Mouse (Mus musculus) urinary bladder, adult 2 months (tissue): ENCODE measurements around the gene Tbxa2r. TPM values are rescaled to one million over a fixed set of nuclear protein-coding genes. Genes with fewer than 3 reads are reported as not detected.

Source experiments
- DNase-seq: peaks from one replicate; pipeline ENCODE4 v3.0.0; 2022; ENCODE audit warnings: low spot score
- polyA plus RNA-seq: library from polyadenylated mRNA; depleted of rRNA; stranded (reverse); fragments of >200 nt; gene quantifications from 2 replicates; pipeline ENCODE4 v1.2.3, GENCODE M21; 2012; rRNA removed

The Tbxa2r gene
- polyA plus RNA-seq, 1 experiment, result 9.3 TPM

DNA sequence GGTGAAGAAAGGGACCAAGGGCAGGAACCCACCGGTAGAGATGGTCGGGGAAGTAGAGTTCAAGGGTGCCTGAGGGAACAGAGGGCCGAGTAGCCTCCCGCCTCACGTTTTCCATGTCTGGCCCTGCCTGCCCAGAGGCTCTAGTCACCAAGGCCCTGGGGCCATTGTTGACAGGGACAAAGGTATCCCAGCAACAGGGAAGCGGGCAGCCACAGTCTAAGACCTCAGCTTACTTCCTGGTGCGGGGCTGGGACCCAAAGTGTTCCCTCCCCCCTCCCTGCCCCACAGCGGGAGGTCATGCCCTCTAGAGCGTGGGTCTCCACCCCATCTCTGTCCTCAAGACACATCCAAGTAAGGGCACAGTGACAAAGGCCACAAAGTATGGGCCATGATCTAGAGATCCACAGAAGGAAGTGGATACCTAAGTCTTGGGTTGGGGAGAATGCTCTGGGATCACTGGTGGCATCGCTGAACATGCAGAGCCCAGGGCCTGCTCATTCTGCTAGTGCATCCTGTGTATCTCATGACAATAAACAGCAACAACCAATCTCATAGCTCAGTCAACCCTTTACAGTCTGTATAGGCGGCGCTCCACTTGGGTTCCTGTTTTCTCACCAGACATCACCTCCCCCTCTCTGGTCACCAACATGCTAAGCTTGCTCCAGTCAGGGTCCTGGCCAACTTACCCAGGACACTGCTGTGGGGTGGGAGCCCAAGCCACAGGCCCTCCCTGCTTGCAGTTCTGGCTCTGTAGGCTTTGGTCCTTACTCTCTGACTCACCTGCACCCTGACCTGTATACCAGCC lies 37.3 kb downstream of the Tbxa2r start, which contains the start of gene 4930404N11Rik:
4930404N11Rik (minus strand) TSS at position 145 of the 805 bp plus-strand sequence.
- no peak for DNase-seq

DNA sequence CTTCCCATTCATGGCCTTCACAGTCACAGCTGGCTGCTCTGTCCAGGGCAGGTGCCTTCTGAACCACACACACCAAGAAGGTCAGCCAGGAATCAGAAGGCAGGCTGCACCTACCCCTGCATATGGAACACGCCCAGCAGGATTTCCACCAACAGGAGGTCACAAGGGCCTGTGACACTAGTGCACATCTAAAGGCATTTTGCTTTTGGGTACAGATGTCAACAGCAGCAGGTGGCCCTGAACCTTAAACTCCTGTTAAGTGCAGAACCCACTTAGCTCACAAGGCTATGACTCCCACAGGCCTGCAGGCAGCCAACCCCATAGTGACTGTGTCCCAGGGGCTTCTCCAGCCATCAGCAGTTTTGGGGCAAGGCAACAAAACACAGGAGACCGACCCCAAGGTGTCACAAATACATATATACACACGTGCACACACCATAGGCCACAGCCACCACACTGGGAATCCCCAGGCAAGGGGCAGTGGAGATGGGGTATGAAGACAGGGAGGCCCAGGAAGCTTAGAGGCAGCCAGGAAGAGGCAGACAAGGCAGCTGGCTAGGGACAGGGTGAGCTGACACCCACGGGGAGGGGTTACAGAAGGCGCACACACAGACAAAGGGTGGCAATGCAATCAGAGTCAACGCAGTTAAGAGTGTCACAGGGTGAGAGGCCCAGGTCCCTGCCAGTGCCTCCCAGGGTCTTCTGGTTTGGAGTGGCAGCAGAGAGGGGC lies 38.1 kb downstream of the Tbxa2r start:
- DNase-seq, result no peak

DNA sequence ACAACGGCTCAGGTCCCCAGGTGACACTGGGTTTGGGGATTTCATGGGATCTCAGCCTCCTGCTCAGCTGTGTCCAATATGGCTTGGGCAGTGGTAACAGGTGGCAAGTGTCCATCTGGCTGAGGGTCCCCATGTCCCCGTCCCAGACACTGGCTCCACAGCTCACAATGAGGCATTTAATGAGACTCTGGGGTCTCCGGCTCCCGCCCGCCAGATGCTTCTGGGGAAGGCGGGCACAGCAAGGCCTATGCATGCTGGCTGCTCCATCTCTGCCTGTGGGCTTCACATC lies 38.6 kb downstream of the Tbxa2r start:
- no peak for DNase-seq

DNA sequence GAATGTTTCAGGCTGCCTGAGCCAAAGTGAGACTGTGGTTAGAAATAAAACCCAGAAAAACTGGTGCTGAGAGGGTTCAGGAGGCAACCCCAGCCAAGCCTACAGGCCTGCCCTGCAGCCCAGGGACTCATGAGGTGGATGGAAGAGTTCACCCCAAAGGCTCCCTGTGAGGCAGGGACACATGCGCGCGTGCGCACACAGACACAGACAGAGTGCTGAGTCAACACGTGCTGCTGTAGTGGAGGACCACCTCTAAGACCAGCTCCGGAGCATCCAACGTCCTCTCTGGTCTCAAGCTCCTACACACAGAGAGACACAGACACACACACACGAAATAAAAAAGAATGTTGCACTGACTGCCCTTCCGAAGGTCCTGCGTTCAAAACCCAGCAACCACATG lies 46.8 kb downstream of the Tbxa2r start:
- no peak for DNase-seq

DNA sequence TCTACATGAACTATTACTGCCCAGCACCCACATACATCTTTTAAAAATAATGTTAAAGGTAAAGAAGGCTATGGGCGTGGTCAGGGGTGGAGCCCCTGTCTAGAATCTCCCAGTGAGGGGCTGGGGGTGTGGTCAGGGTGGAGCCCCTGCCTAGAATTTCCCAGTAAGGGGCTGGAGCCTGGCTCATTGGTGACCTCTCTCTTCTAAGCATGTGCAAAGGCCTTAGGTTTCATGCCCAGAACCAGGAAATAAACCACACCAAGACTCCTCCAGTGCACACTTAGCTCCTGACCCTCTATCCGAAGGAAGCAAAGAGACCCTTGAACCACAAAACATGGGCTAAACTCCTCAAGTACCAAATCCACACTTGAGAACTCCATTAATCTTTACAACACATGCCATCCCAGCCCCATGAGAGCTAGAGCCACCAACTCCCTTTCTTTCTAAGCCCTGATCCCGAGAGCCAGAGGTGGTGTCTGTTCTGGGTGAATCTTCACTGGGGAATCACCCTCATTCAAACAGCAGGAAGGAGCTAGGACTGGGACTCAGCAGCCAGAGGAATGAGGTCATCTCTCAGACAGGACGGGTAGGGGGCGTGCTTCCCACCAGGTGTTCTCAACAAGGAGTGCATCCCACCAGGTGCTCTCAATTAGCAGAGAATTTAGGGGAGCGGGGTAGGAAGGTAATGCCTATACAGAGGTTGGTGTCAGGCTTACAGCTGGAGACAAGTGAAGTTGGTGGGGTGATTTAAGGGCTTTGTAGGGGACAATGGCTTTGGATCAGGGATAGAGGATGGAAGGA lies 48.2 kb downstream of the Tbxa2r start:
- DNase-seq, result no peak

DNA sequence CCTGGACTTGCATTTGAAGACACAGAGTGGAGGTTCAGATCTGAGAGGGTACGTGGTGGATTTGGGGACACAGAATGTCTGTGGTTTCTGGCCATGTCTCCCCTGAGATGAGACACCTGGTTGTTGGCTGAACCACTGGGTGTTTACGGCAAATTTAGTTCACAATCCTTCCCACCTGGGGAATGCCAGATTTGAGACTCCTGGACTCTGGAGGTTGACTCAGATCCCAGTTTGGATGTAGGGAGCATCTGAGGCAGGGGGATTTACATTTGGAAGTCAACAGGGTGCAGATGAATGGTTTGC lies 48.8 kb downstream of the Tbxa2r start:
- DNase-seq, result no peak

DNA sequence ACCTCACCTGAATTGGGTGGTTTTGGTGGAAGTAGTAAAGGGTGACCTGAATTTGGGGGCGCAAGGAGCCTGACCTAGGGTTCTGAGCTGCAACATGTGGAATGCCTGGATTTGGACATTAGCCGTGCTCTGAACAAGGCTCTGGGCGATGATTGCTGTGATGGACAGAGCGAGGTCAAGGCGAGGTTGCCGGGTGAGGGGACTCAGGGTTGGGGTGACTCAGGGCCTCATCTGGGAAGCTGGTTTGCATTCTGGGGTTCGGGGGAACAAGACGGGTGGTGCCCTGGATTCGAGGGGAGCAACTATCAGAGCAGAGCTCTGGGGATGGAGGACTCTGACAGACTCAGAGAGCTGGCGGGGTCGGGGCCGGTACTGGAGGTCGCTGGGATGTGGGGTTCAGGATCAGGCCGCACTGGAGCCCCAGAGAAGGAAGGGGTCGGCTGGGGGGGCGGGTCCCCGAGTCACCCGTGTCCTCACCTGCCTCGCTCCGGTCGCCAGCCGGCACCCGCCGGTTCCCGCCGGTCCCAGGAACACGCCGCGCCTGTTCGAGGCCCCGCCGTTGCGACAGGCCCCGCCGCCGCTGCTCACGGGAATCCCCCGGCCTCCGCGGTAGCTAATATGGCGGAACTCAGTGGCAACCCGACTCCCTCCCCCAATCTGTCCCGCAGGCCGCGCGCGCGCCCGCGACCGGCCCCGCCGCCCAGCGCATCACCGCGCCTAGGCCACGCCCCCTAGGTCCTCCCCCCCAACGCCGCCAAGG lies 49.4 kb downstream of the Tbxa2r start, which contains the start of gene Fzr1:
Fzr1 (minus strand) TSS at position 724 of the 760 bp plus-strand sequence.
- DNase-seq, result no peak

DNA sequence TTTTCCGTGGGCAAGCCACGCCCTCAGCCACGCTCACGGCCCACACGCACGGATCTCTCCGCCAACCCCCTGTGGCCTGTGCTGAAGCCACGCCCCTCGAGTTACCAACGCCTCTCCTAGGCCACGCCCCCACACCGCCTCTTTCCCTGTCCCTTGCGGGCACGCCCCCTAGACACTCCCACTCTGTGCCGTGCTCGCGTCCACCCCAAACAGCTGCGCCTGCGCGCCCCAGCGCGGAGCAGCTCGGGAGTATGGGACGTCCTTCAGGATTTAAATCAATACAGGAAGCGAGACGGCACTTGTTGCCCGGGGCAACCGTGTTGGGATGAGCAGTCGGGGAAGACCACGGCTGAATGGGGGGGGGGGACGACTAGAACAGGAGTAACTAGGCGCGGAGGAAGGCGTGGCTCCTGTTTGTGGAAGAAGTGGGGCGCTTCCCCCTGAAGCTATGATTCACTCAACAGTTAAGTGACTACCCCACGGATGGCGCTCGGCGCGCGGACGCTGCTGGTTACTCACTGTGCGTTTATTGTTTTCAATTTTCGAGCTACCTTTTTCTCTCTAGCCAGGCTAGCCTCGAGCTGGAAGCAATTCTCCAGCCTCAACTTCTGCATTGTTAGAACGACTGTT lies 50.1 kb downstream of the Tbxa2r start:
- DNase-seq, result peak; percentile 98

DNA sequence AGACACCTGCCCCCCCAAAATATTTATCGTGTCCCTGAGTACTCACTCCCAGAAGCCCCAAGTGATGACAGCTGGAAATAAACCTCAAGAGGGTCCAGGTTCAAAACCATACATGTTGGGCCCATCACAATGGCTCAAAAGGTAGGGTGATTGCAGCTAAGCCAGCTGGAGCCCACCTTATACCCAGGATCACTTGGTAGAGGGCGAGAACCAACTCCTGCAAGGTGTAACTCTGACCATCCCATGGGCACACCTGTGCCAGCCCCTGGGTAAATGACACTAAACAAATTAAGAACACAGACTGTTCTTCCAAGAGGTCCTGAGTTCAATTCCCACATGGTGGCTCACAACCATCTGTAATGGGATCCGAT lies 50.6 kb downstream of the Tbxa2r start:
- DNase-seq, result no peak

DNA sequence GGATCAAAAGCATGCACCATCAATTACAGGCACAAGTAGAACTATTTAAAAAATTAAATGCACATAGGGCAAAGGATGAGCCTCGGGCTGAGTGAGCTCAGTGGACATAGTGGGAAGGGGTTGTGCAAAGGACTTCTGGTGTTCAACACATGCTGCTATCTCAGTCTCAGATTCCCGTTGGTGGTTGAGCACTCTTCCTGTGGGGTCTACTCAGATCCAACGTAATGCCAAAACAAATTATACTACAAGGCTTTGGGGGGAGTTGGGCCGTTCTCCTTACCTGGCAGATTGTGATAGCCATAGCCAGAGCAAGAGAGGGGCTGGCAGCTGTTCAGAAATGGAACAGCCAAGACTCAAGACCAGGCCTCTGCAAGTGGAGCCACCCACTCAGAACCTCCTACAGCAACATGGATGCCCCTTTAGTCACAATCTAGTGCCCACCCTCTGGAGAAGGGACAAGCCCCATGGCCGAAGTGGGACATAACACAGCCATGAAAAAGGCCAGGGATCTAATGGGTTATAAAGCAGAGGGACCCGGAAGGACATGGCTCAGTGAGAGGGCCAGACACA lies 51.4 kb downstream of the Tbxa2r start:
- no peak for DNase-seq

DNA sequence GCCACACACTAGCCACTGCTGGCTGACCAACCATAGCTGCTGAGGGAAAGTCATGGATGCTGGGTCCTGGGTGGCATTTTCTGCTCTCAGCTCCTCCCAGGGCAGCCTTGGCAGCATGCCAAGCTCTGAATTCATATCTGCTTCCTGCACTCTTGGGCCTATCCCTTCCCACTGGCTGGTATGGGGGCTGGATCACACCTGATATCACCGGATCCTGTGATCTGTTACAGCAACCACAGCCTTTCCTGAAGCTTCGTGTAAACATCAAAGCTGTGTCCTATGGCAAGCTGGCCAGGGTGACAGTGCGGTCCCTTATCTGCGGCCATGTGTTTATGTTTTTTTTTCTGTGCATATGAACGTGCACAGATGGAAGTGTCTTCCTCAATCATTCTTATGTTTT lies 53.5 kb downstream of the Tbxa2r start:
- DNase-seq, result no peak

DNA sequence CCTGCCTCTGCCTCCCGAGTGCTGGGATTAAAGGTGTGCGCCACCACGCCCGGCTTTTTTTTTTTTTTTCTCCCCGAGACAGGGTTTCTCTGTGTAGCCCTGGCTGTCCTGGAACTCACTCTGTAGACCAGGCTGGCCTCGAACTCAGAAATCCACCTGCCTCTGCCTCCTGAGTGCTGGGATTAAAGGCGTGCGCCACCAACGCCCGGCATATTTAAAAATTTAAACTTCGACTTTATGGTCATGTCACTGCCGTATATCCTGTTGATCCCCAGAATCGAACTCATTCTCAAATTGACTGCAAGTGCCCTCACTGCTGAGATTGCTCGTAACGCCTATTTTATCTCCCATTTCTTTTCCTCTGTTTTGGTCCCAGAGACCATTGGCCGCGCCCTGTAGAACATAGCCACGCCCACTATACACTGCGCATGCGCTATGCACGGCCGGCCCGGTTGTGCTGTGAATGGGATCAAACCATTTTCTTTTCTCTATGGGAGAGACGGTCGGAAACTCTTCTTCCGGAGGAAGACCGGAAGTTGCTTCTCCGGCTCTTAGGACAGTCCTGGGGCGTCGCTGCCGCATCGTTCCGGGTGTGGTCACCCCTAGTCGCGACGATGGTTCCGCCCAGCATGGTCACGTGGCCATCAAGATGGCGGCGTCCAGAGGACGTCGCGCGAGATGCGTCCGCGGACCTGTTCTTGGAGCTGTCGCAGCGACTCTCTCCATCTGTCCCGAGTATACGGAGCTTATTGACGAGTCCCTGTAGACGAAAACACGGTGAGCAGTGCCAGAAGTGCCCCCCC lies 55.5 kb downstream of the Tbxa2r start, which contains the start of the genes Dohh and Gm48551:
Dohh (plus strand) TSS at position 627 of the 803 bp plus-strand sequence.
Gm48551 (plus strand) TSS at position 665 of the 803 bp plus-strand sequence.
- DNase-seq, result peak; percentile 96

DNA sequence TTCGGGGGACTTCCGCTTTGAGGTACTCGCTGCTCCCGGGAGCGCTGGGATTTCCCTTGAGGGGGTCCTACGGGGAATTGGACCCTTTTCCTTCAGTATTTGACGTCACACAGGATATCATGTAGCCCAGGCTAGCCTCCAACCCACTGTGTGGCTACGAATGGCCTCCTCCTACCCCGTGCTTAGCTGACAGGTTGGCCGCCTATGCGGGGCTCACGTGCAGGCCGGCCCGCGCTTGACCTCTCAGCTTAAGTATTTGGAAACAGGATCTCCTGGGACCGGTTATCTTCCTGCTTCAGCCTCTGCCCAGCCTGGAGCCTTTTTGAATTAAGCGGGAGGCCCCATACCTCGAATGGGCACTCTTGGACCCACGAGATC lies 56.1 kb downstream of the Tbxa2r start:
- DNase-seq, result no peak

Other genes starting within 250 kb of the Tbxa2r start
- gene Creb3l3, start 229.9 kb upstream of the Tbxa2r start, polyA plus RNA-seq, result 1.1 and 1.2 TPM in 2 replicates
- 119 TPM in 2 replicates for gene Map2k2, start 222.8 kb upstream of the Tbxa2r start, polyA plus RNA-seq
- 30.0 and 39.0 TPM in 2 replicates for gene Zbtb7a, start 193.5 kb upstream of the Tbxa2r start, polyA plus RNA-seq
- 12.5 and 17.9 TPM in 2 replicates for gene Pias4, start 160.8 kb upstream of the Tbxa2r start, polyA plus RNA-seq
- 1,109 and 1,486 TPM in 2 replicates for gene Eef2, start 152.1 kb upstream of the Tbxa2r start, polyA plus RNA-seq
- 58.2 and 61.1 TPM in 2 replicates for gene Dapk3, start 145.7 kb upstream of the Tbxa2r start, polyA plus RNA-seq
- not detected in 2 replicates for gene 4930442H23Rik, start 144.9 kb upstream of the Tbxa2r start, polyA plus RNA-seq
- gene Nmrk2, start 126.7 kb upstream of the Tbxa2r start, polyA plus RNA-seq, result not detected in 2 replicates
- 0.10 and 0.13 TPM in 2 replicates for gene Atcay, start 97.9 kb upstream of the Tbxa2r start, polyA plus RNA-seq
- gene Zfr2, start 95.6 kb upstream of the Tbxa2r start, polyA plus RNA-seq, result 29.3 and 34.4 TPM in 2 replicates
- gene Matk, start 75.8 kb upstream of the Tbxa2r start, polyA plus RNA-seq, result 2.2 and 2.6 TPM in 2 replicates
- 95.9 and 103 TPM in 2 replicates for gene Mrpl54, start 61.8 kb upstream of the Tbxa2r start, polyA plus RNA-seq
- 45.9 and 48.3 TPM in 2 replicates for gene Apba3, start 61.8 kb upstream of the Tbxa2r start, polyA plus RNA-seq
- 23.7 and 25.1 TPM in 2 replicates for gene Tjp3, start 37.1 kb upstream of the Tbxa2r start, polyA plus RNA-seq
- gene Pip5k1c, start 35.8 kb upstream of the Tbxa2r start, polyA plus RNA-seq, result 38.6 and 48.9 TPM in 2 replicates
- gene Cactin, start 7.6 kb upstream of the Tbxa2r start, polyA plus RNA-seq, result 27.7 and 29.5 TPM in 2 replicates
- gene Gipc3, start 14.5 kb downstream of the Tbxa2r start, polyA plus RNA-seq, result 3.2 and 6.5 TPM in 2 replicates
- gene Hmg20b, start 21.7 kb downstream of the Tbxa2r start, polyA plus RNA-seq, result 82.9 and 91.7 TPM in 2 replicates
- gene Mfsd12, start 28.8 kb downstream of the Tbxa2r start, polyA plus RNA-seq, result 12.1 and 12.4 TPM in 2 replicates
- gene 4930404N11Rik, start 37.1 kb downstream of the Tbxa2r start, polyA plus RNA-seq, result 1.9 and 2.1 TPM in 2 replicates
- gene Fzr1, start 49.8 kb downstream of the Tbxa2r start, polyA plus RNA-seq, result 34.1 and 34.4 TPM in 2 replicates
- gene Dohh, start 55.7 kb downstream of the Tbxa2r start, polyA plus RNA-seq, result 42.9 and 47.4 TPM in 2 replicates
- 3.6 and 3.8 TPM in 2 replicates for gene Gm48551, start 55.7 kb downstream of the Tbxa2r start, polyA plus RNA-seq
- gene Gm48552, start 60.3 kb downstream of the Tbxa2r start, polyA plus RNA-seq, result 2.7 and 3.6 TPM in 2 replicates
- 5.0 and 6.9 TPM in 2 replicates for gene Smim24, start 64.3 kb downstream of the Tbxa2r start, polyA plus RNA-seq
- gene Nfic, start 126.9 kb downstream of the Tbxa2r start, polyA plus RNA-seq, result 28.4 and 67.0 TPM in 2 replicates
- 0.44 and 0.49 TPM in 2 replicates for gene Celf5, start 154.0 kb downstream of the Tbxa2r start, polyA plus RNA-seq
- gene Ncln, start 167.7 kb downstream of the Tbxa2r start, polyA plus RNA-seq, result 79.9 and 89.6 TPM in 2 replicates
- 2.2 and 2.3 TPM in 2 replicates for gene S1pr4, start 171.4 kb downstream of the Tbxa2r start, polyA plus RNA-seq
- gene Gna15, start 195.5 kb downstream of the Tbxa2r start, polyA plus RNA-seq, result 16.1 and 16.2 TPM in 2 replicates
- gene Gna11, start 216.5 kb downstream of the Tbxa2r start, polyA plus RNA-seq, result 84.0 and 88.5 TPM in 2 replicates
- 385 and 562 TPM in 2 replicates for gene Aes, start 230.8 kb downstream of the Tbxa2r start, polyA plus RNA-seq
- 67.4 and 93.4 TPM in 2 replicates for gene Tle2, start 245.8 kb downstream of the Tbxa2r start, polyA plus RNA-seq